Mouse (Mus musculus) gastrocnemius, postnatal 14 days (tissue): Measurements from ENCODE around the gene Phf10. TPM values are rescaled to one million over a fixed set of nuclear protein-coding genes. Genes with fewer than 3 reads are reported as not detected.
"Not testable (repeated sequence)": the region's sequence is repeated elsewhere in the genome, so short reads cannot be mapped to it uniquely, and the experiment has no call there.

Source experiments
- DNase-seq: peaks from one replicate; pipeline ENCODE4 v3.0.0; 2021; ENCODE audit warnings: mixed read lengths
- intact Hi-C: fragments of 180-260 bp; cut with DNase I; formaldehyde crosslinking; loops from one replicate; pipeline ENCODE4 v1.15.1; 2025; ENCODE audit warnings: low total_unique reads
- total RNA-seq, 2 experiments: library from RNA; stranded (reverse); gene quantifications; 2 replicates each; pipeline ENCODE4 v1.2.3; 2021

Phf10 gene
- total RNA-seq, 2 experiments from 2014 or later, result 45.8 to 54.1 TPM

GRCm38 (mm10) chr17:14904637-14905265 lies 56.3 kb downstream of the Phf10 start:
- DNase-seq, result peak; percentile 35
- intact Hi-C loops, result loop anchor here (2.0 to 10.0 kb wide), 3 partner anchors 362 to 670 kb away; no protein-coding TSS in a partner anchor

DNA sequence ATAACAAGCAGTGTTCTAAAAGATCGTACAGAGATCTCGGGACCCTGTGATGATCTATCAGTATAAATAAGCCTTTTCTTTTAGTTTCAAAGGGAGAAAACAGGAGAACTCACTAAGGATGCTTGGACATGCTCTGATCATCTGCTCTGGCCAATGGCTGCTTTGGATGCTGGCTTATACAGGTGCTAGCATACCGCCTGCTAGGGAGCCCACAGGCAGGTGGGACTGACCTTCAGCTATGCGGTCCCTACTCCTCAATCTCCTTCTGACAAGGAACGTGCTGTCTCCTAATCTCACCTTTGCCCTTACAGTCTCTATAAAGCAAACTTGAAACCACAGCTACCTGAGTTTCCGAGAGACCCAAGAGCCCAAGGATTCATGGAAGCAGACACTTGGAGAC lies 56.9 kb downstream of the Phf10 start:
- intact Hi-C loops, result loop anchor here (2.0 to 10.0 kb wide), 2 partner anchors 379 to 669 kb away; no protein-coding TSS in a partner anchor
- DNase-seq, result no peak

- intact Hi-C loops, result loop anchor here (10.0 kb wide), 1 partner anchor 668 kb away; no protein-coding TSS in a partner anchor
- DNase-seq, result no peak
These were observed 57.9 kb downstream of the Phf10 start for GRCm38 (mm10) chr17:14903212-14903611.

- intact Hi-C loops, result no loop called here
- DNase-seq, result no peak
These were observed 62.1 kb downstream of the Phf10 start for GRCm38 (mm10) chr17:14898972-14899371.

- not testable (repeated sequence) for DNase-seq
These were observed 66.0 kb downstream of the Phf10 start for GRCm38 (mm10) chr17:14895058-14895457.

More at GRCm38 (mm10) chr17:14895058-14895457, 66.0 kb downstream of the Phf10 start:
- intact Hi-C loops, result not testable (repeated sequence)

Other genes with a start within 250 kb of the Phf10 start
- 1 to 10 TPM; 1.6 to 3.1 TPM for gene Wdr27, start 18.1 kb downstream of the Phf10 start, total RNA-seq
- 10 to 100 TPM; 13.2 to 15.8 TPM for gene 1600012H06Rik, start 18.1 kb downstream of the Phf10 start, total RNA-seq
- 1 to 10 TPM; 1.6 to 2.3 TPM for gene 9030025P20Rik, start 17.2 kb upstream of the Phf10 start, total RNA-seq
- gene Gm3417, start 17.5 kb upstream of the Phf10 start, total RNA-seq, result not detected
- 1 to 10 TPM in 1 of 2 experiments, under 1 TPM in 1; 0.58 to 2.0 TPM for gene Gm3435, start 48.9 kb upstream of the Phf10 start, total RNA-seq
- gene Ermard, start 79.9 kb upstream of the Phf10 start, total RNA-seq, result 10 to 100 TPM; 19.0 to 25.1 TPM
- under 1 TPM in 1 of 2 experiments, not detected in 1; 0.51 TPM for gene Tcte3, start 80.2 kb upstream of the Phf10 start, total RNA-seq
- gene Gm3448, start 80.3 kb upstream of the Phf10 start, total RNA-seq, result under 1 TPM; 0.93 to 0.96 TPM